Mouse (Mus musculus): ENCODE measurements around the gene Fbxl19. TPM values are rescaled to one million over a fixed set of nuclear protein-coding genes. Genes with fewer than 3 reads are reported as not detected.
A peak's percentile ranks its signal among the peaks of the same experiment; 100 is the strongest.

The Fbxl19 gene
- 1 to 10 TPM; 5.6 to 6.2 TPM for total RNA-seq (2021)

DNA sequence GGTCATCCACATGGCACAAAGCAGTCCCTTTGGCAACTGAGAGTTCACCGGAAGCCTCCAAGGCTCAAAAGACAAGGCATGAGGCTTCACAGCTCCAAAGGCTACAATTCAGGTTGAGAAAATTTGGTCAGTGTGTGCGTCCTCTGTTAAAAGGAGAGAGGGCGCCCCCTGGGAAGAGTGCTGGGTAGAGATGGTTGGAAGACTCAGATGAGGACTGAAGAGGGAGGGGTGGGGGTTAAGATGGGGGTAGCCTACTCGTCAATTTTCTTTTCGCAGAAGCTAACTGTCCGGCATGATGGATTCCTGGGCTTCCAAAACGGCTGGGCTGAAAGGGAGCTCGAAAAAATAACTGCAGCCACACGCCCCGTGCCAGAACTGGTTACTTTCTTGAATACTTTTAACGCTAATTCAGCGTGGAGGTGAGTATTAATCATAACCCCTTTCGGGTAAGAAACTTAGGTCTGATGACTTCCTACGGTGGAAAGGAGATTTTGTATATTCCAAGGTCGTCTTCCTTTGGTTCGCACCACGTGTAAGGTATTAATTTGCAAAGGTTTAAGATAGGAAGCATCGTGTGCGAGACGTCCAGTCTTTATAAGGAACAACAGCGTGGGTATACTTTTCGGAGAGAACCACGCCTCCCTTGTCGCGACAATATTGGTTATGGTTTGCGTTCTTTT lies at the start of gene Fbxl19:
Gene Fbxl19, plus strand, starts transcription at position 178 of the 680 bp plus-strand sequence.
- intact Hi-C loops (cut with DNase I) = loop anchor here (1.0 to 5.0 kb wide), 2 partner anchors 69 to 132 kb away; no protein-coding TSS in a partner anchor
- DNase-seq = peak; percentile 78 to 86

DNA sequence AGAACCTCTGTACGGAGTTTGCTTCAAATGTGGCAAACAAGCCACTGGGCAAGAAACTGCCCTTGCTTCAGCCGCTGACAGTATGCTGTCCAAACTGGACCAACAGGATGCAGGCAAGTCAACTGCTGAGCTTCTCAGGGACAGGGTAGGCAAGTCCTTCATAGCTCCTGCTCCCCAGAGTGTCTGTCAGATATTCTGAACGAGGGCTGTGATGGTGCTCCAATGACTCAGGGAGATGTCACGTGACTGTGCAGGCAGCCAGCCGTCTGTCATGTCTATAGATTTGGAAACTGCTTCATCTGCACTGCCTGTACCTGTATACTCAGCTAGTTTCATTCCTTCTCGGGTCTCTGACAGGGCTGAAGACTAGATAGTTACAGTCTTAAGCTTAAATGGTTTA lies 45.4 kb upstream of the Fbxl19 start:
- intact Hi-C loops (cut with DNase I) = no loop called here
- DNase-seq = no peak

DNA sequence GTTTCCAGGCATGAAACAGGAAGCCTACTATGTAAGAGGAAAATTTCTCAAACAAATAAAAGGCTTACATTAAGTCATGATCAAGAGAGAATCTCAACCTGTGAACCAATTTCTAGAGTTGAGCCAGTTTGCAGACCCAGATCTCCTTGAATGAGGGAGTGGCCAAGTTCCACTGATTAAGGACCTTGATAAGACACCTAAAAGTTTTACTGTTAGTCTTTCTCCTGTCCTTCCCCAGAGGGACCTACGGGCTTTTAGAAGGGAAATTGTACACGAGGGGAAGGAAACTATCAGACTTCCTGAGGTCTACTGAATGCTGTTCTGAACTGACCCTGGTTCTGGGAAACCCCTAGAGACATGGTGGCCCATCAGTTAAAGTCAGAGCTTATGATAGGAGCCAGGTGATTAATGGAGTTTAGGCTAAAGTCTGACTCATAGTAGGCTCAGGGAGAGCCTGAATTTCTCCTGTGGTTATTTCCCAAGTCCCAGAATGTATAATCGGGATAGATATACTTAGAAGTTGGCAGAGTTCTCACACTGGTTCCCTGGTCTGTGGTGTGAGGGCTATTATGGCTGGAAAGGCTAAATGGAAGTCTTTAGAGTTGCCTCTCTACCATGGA lies 43.5 kb upstream of the Fbxl19 start:
- intact Hi-C loops (cut with DNase I) = no loop called here

DNA sequence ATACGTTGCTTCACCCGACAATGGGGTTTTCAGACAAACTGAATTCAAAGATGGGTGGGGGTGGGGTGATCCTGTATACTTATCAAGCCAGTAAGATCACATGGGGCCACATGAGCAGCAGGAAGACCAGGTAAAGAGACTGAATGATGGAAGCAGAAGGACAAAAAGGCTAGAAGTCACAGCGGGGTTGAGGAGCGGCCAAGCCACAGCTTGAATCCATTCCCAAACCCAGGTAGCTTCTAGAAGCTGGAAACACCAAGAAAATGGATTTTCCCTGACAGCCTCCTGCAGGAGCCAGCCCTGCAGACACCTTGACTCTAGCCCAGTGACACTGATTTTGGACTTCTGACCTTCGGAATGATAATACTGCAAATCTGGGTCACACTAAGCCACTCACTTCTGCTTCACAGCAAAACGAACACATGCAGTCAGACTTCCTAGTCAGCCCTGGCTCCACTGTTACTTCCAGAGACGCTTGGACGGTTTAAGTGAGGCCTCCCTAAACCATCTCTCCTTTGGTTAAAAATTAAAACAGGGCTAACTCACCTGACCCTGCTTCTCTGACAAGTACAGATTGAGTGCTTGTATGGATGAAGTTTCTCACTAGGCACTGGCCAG lies 40.7 kb upstream of the Fbxl19 start:
- DNase-seq = no peak
- intact Hi-C loops (cut with DNase I) = no loop called here

More for the DNA sequence above, 43.5 kb upstream of the Fbxl19 start:
- DNase-seq = no peak

DNA sequence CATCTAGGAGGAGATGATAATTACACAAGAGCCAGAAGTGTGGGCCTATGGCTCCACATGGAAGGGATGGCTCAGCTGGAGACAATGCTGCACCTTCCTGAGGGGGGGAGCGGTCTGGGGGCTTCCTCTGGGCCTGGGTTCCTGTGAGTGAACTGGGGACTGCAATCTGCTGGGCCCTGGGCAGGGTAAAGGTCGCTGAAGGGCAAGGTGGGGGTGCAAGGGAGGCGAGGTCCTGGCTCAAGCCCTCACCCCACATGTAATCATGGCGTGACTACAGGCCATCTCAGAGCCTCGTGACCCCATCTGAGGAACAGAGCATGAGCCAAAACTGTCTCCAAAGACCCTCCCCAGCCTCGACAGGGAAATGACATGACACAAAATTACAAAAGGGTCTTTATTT lies 39.7 kb upstream of the Fbxl19 start:
- DNase-seq = no peak
- intact Hi-C loops (cut with DNase I) = no loop called here

DNA sequence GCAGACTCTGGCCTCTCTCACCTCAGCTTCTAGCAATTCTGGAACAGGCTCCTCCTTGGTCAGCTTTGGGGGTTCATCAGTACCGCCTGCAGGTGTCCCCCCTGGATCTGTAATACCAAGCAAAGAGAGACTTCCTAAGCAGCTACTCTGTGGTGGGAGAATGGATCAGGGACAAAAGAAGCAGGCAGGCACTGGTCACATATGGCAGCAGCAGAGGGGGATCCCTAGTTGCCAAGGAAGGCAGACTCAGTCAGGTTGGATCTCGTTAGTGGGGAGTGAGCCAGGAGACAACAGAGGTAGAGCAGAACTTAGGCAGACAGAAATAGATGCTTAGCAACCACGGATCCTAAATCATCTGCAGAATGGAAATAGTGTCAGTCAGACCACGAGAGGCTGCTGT lies 38.6 kb upstream of the Fbxl19 start:
- intact Hi-C loops (cut with DNase I) = loop anchor here (5.0 kb wide), 1 partner anchor 88 kb away; the partner anchor contains the start of gene Zfp629

DNA sequence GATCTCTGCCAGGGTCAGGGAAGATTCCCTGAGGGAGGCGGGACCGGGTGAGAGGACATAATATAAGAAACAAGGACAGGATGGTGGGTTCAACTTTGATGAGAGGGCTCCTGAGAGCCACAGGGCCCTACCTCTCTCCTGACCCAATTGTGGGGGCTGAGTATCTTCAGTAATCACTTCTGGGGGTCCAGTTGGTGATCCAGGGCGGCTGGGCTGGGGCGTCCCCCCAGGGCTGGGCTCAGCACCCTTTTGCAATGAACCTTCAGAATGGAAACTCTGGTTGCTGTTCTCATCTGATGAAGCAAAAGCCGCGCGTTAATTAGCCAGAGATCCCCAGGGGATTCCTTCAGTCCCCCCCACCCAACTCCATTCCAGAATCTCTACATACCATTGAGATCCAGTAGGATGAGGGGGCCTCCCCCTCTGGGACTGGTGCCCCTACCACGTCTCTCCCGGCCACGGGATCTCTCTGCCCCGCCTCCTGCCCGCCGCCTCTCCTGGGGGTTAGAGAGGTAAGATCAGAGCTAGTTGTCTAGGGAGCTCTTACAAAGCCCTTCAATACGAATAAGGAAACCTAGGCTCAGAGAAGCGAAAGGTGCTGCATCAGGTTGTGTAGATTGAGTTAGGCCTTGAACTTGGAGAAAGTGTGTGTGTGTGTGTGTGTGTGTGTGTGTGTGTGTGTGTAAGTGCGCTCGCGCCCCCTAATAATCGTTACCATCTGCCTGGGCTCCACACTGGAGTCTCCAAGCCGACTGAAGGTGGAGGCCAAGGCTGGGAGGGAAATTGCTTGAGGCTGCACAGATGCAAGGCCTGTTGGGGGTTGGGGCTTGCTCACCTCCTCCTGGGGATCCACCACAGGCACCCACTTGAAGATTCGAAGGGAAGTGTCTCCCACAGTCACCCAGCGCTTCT lies 37.0 kb upstream of the Fbxl19 start:
- no peak for DNase-seq
- intact Hi-C loops (cut with DNase I) = loop anchor here (5.0 kb wide), 1 partner anchor 90 kb away; the partner anchor contains the start of gene Zfp629

More for the DNA sequence above, 38.6 kb upstream of the Fbxl19 start:
- no peak for DNase-seq

DNA sequence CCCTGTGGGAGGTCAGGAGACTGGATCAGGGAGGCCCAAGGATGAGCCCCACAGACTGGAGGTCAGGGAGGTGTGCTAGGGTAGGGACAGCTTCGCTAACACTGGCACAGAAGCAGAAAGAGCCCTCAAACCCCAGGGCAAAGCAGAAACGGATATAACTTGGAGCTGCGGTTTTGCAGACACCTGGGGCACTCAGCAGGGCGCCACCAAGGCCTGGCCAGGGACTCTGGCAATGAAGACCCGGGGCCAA lies 36.5 kb upstream of the Fbxl19 start:
- DNase-seq = no peak
- intact Hi-C loops (cut with DNase I) = loop anchor here (1.0 to 5.0 kb wide), 3 partner anchors 17 to 91 kb away; partner anchors contain the start of gene Zfp629

DNA sequence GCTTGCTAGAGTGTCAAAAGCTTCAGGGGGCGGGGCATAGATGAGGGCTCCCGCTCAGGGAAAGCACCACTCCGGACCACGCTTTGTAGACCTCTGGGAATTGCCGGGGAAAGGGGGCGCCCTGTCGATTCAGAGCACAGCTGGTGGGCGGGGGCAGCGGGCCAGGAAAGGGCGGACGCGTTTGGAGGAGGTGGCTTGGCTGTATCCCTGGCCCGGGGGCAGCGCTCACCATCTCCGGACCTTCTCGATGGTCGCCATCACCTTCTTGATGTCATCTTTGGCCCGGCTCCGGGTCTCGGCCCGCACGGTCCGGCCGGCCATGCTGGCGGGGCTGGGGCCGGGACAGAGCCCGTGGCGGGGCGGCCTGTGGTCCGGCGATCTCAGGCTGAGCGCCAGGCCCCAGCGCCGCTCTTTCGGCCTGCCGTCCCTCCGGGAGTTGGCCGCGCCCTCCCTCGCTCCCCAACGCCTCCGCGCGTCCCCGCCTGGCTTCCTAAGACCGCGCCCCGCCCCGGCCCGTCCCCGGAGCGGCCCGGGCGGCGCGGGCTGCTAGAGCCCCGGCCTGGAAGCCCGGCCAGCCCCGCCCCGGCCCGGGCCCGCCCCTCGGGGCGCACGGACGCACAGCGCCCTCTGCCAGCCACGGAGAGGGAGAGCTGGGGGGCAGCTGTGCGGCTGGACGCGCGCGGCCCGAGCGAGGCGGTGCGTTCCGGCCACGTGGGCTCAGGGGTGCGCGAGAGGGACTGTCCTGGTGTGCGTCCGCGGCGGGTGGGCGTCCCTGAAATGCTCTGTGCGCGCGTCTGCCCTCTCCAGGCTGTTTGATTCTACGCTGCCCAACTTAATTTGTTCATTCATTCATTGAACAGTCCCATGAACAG lies 35.9 kb upstream of the Fbxl19 start, which contains the start of gene Bcl7c:
Gene Bcl7c, minus strand, starts transcription at position 727 of the 872 bp plus-strand sequence.
- intact Hi-C loops (cut with DNase I) = loop anchor here (1.0 to 5.0 kb wide), 3 partner anchors 17 to 91 kb away; partner anchors contain the start of gene Zfp629
- peak; percentile 93 for DNase-seq

DNA sequence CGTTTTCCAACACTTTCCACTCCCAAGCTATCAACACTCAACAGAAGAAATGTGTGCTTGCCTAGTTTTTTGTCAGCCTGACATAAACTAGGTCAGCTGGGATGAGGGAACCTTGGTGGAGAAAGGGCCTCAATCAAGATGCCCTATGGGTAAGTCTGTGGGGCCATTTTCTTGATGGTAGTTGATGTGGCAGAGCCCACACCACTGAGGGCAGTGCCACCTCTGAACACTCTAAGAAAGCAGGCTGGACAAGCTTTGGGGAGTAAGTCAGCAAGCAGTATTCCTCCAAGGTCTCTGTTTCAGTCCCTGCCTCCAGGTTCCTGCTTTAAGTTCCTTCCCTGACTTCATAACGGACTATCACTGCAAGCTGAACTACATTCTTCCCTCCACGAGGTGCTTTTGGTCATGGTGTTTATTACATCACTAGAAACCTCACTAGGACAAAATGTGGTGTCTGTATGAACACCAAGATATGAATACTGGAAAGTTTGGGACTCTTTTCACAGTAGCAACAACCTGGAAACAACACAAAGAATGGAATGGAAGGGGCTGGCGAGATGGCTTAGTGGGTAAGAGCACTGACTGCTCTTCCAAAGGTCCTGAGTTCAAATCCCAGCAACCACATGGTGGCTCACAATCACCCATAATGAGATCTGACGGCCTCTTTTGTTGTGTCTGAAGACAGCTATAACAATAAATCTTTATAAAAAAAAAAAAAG lies 34.9 kb upstream of the Fbxl19 start:
- DNase-seq = no peak
- intact Hi-C loops (cut with DNase I) = loop anchor here (5.0 kb wide), 1 partner anchor 92 kb away; the partner anchor contains the start of gene Zfp629

DNA sequence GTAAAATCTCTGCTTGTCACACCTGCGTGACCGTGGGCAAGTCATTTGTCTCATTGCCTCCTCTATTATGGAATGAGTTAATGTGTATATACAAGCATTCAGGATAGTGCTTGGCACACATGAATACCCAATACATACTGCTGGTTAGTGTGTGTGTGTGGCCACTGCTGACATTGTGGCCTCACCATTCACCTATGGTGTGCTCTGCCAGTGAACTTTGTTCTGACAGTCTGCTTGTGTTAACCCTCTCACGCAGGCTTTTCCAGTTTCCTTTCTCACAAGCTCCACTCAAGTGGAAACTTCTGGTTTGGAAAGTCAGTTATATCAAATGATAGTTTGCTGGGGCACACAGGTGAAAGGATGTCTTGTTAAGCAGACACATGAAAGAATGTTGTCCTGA lies 33.3 kb upstream of the Fbxl19 start:
- intact Hi-C loops (cut with DNase I) = no loop called here
- DNase-seq = no peak

DNA sequence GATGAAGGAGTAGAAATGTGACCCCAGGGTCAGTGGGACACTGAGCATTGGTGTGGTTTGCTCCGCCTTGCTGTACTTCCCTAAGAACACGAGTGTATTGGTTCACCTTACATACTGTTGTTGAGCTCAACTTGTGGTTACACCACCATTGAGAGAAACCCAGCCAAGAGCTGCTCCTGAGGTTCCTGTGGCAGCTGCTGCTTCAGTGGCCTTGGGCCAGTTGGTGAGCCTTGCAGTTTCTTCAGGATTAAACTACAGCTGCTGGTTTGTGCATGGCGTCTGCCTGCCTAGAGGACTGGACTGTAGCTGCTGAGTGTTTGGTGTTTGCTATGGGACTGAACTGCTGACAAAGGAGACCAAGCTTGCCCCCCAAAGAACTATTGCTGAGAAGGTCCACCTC lies 32.9 kb upstream of the Fbxl19 start:
- intact Hi-C loops (cut with DNase I) = no loop called here

DNA sequence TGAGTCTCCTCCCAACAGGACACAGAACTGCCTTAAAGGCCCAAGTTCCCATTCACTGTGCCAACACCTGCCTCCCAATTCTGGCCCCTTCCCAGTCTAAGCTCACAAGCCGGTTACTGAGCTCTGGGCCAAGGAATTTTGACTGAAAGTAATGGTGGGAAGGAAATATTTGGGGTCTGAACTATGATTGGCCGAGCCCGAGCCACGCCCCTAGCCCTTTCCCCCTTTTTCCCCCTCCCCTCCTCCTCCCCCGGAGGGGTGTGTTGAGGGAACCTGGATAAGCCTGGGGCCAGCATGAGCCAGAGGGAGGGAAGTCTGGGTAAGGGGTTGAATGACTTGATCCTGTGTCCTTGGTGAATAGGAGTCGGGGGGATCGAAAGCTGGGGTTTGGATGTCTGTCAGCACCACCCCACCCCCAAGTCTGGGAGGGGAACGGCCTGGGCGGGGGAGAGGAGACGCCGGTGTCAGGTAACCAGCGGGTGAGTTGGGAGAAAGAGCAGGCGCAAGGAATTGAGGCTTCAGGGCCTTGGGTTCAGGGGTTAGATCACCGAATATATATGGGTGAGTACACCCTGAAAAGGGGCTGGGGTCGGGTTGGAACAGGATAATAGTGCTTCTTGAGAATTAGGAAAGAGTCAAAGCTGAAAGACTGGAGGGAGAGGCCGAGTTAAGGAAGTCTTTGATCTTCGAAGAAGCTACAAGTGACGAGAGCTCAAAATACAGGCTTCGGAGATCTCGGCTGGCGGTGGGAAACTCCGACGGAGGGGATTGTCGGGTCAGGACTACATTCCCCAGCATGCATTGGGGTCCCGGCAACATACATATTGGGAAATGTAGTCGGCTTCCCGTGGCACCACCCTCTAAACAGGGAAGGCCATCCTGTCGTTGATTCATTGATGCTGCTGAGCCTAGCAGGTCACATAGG lies 31.6 kb upstream of the Fbxl19 start, which contains the start of gene Ctf1:
Gene Ctf1, plus strand, starts transcription at position 276 of the 925 bp plus-strand sequence.
- peak; percentile 86 to 87 for DNase-seq
- intact Hi-C loops (cut with DNase I) = no loop called here

More for the DNA sequence above, 32.9 kb upstream of the Fbxl19 start:
- DNase-seq = no peak

DNA sequence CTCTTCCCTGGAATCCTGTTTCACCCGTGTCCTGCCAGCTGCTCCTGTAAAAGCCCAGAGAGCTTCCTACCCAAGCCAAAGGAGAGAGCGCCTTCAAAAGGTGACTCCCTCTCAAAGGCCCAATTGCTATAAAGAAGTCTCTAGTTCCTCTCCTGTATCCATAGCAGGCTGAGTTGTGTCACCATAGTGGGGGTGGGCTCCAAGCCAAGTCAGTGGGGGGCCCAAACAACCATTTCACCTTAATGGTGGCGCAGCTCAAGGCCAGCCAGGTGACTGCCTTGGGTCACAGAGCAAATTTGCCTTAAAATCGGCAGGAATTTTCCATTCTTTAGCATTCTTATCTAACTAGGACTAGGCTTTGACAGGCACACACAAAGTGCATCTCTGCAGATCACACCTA lies 29.5 kb upstream of the Fbxl19 start:
- DNase-seq = no peak
- intact Hi-C loops (cut with DNase I) = no loop called here

DNA sequence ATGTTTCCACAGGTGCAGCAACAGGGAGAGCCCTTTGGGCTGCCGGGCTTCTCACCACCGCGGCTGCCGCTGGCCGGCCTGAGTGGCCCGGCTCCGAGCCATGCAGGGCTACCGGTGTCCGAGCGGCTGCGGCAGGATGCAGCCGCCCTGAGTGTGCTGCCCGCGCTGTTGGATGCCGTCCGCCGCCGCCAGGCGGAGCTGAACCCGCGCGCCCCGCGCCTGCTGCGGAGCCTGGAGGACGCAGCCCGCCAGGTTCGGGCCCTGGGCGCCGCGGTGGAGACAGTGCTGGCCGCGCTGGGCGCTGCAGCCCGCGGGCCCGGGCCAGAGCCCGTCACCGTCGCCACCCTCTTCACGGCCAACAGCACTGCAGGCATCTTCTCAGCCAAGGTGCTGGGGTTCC lies 27.4 kb upstream of the Fbxl19 start:
- intact Hi-C loops (cut with DNase I) = no loop called here
- DNase-seq = peak; percentile 76 to 78

DNA sequence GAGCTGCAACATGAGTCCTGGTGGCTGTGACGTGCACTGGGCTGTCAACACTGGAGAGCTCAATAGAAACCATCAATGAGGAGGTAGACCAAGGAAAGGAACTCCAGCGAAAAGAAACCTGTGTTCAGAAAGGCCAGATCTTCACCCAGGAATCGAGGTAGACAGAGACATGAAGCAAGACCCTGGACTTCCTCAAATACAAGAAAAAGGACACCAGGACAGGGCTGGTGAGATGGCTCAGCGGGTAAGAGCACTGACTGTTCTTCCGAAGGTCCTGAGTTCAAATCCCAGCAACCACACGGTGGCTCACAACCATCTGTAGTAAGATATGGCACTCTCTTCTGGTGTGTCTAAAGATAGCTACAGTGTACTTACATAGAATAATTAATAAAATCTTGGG lies 26.0 kb upstream of the Fbxl19 start:
- no peak for DNase-seq
- intact Hi-C loops (cut with DNase I) = no loop called here

DNA sequence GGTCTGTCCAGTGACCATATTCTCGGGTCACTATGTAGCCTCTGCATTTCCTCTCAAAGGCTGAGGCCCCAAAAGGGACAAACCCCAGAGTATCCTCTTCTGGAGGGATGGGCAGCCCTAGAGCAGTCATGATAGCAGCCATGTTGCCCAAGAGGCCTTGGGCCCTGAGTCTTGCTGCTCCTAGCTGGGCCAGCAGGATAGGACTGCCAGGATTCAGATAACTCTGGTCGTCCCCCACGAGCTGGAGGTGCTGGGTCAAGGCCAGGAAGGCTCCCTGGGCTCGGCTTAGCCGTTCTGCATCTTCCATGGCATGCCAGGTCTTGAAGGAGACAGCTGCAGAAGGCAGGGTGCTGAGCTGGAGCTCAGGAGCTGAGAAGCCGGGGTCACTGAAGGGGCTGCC lies 25.1 kb upstream of the Fbxl19 start:
- DNase-seq = no peak
- intact Hi-C loops (cut with DNase I) = no loop called here

DNA sequence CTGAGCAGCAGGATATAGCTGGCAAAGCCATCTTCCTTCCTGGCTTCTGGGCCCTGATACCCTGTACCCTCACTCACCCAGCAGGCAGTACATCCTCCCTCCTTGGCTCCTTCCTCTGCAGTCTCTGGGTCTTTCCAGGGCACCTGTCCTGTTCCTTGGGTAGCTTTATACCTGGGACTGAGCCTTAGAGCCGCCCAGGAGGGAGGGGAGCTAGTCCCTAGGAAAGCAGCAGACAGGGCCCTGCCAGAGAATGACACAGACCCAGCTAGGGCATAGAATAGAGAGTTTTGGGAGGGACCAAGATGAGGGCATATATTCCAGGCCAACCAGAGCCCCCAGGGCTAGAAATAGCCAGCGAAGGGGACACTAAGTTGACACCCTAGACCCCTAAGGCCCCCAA lies 18.9 kb upstream of the Fbxl19 start:
- intact Hi-C loops (cut with DNase I) = no loop called here

More for the DNA sequence above, 18.9 kb upstream of the Fbxl19 start:
- DNase-seq = no peak

Data from heart, postnatal 10 days (tissue).